Mouse (Mus musculus) testis, adult 2 months (tissue): Measurements from ENCODE around the gene Ly6g6d. TPM values are rescaled to one million over a fixed set of nuclear protein-coding genes. Genes with fewer than 3 reads are reported as not detected.

Source experiments
- H3K27ac ChIP-seq: fragments of 200-500 bp; 2 replicates; pipeline ENCODE4 v1.5.1; 2012; ENCODE audit warnings: low read depth, low read length; ENCODE audit not compliant: control insufficient read depth, insufficient read depth
- H3K27me3 ChIP-seq: fragments of 200-500 bp; 2 replicates; pipeline ENCODE4 v1.6.1; 2012; ENCODE audit warnings: mild to moderate bottlenecking, low read length, moderate library complexity; ENCODE audit not compliant: control insufficient read depth, insufficient read depth
- H3K36me3 ChIP-seq: fragments of 200-500 bp; 2 replicates; pipeline ENCODE4 v1.6.1; 2012; ENCODE audit warnings: mild to moderate bottlenecking, low read length; ENCODE audit not compliant: control insufficient read depth, insufficient read depth
- H3K4me1 ChIP-seq: fragments of 200-500 bp; 2 replicates; pipeline ENCODE4 v1.6.1; 2012; ENCODE audit warnings: low read length; ENCODE audit not compliant: control insufficient read depth, insufficient read depth
- H3K4me3 ChIP-seq: fragments of 200-500 bp; 2 replicates; pipeline ENCODE4 v1.5.1; 2012; ENCODE audit warnings: low read depth, mild to moderate bottlenecking, low read length, moderate library complexity, mixed read lengths; ENCODE audit not compliant: control insufficient read depth
- CTCF ChIP-seq: fragments of 200-500 bp; IDR thresholded peaks from 2 replicates; pipeline ENCODE4 v1.5.1; 2012; ENCODE audit warnings: low read depth, mild to moderate bottlenecking, inconsistent platforms, low read length, moderate library complexity; ENCODE audit not compliant: control insufficient read depth, insufficient read depth, insufficient replicate concordance
- POLR2A ChIP-seq: fragments of 200-500 bp; IDR thresholded peaks from 2 replicates; pipeline ENCODE4 v1.6.1; 2012; ENCODE audit warnings: low read depth, mild to moderate bottlenecking, inconsistent platforms, low read length, moderate library complexity; ENCODE audit not compliant: control insufficient read depth
- polyA plus RNA-seq: library from polyadenylated mRNA; depleted of rRNA; stranded (reverse); fragments of >200 nt; gene quantifications from 2 replicates; pipeline ENCODE4 v1.2.3, GENCODE M21; 2012

Ly6g6d gene
- polyA plus RNA-seq, 1 experiment, result 0.85 TPM

DNA sequence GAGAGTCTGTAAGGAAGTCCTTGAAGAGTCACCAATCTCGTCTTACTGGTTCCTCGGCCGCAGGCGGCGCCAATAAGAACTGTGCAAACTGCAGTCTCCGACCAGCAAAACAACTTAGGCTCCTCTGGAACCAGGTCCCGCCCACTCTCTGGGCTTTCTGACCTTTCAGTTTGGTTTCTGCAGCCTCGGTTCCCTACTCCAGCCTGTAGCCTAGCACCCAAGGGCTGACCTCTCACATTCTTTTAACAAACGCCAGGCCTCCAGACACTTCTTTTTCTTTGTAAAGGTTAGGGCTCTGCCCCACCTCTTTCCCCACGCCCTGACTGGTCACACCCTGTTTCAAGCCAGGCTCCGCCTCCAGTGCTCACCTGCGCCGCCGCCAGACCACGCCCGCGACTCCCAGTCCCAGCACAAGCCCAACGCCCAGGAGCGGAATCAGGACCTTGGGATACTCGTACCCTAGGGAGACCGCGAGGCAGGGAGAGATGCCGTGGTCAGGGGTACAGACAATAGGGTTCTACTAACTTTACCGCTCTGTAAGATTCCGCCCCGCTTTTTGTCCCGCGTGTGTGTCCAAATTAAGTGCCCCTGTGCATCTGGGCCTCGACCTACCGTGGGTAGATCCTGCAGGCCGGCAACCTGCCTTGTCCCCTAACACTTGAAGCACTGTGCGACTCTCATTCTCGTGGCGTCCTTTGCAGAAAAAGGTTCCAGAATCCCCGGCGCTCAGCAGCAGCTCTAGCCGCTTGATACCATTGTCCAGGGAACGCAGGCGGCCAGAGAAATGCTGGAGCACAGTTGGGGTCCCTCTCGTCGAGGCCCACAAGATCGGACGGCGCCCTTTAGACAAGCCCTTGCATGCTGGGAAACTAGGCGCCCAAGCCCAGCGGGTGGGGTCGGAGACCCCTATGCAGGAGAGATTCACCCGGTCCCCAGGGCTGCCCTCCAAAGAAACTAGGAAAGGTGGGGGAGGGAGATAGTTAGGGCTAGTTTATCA is 12.6 kb downstream of the Ly6g6d start, which contains the start of gene Ly6g6c:
TSS of gene Ly6g6c (plus strand) at position 438 of the 997 bp plus-strand sequence.
- TF ChIP-seq POLR2A (no peak), CTCF (no peak)
- H3K27me3 ChIP-seq, result peaks cover 7% of the 10 kb centered on the region; the same call in 1 of the 2 replicates
- peaks cover 23% of the 10 kb centered on the region for H3K4me1 ChIP-seq
- no peaks in the 10 kb centered on the region for H3K36me3 ChIP-seq
- H3K4me3 ChIP-seq, result peak within 1 kb of the TSS; percentile 84
- peak within 1 kb of the TSS; percentile 41; the same call in 1 of the 2 replicates for H3K27ac ChIP-seq

- Histone ChIP-seq H3K27ac (peak overlapping the region; percentile 41; the same call in 1 of the 2 replicates), H3K27me3 (peaks cover 7% of the 10 kb centered on the region; the same call in 1 of the 2 replicates), H3K36me3 (no peaks in the 10 kb centered on the region), H3K4me3 (peak overlapping the region; percentile 63), H3K4me1 (peaks cover 29% of the 10 kb centered on the region)
- TF ChIP-seq CTCF (no peak), POLR2A (no peak)
Observed at GRCm38 (mm10) chr17:35064378-35064877, 13.4 kb downstream of the Ly6g6d start.

DNA sequence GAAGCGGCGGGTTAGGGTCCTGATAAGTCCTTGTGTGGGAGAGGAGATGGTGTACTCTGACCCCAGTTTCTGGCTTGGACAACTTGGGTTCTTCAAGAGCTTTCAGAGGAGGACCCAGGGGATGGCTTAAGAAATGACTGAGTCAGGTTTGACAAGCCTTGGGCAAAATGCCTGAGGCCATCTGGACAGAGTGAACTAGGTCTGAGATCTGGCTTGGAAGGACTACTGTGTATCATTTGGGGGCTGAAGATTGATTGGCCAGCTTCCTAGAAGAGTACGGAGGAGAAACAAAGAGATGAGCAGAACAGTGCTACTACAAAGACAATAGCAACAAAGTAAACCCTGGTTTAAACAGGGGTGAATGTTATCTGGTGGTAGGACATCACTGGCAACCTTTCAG is 14.4 kb downstream of the Ly6g6d start:
- H3K36me3 ChIP-seq, result no peaks in the 10 kb centered on the region
- no peak overlapping the region for H3K27ac ChIP-seq
- peaks cover 7% of the 10 kb centered on the region; the same call in 1 of the 2 replicates for H3K27me3 ChIP-seq
- TF ChIP-seq POLR2A (no peak), CTCF (no peak)
- peaks cover 32% of the 10 kb centered on the region for H3K4me1 ChIP-seq
- H3K4me3 ChIP-seq, result peak overlapping the region; percentile 21

DNA sequence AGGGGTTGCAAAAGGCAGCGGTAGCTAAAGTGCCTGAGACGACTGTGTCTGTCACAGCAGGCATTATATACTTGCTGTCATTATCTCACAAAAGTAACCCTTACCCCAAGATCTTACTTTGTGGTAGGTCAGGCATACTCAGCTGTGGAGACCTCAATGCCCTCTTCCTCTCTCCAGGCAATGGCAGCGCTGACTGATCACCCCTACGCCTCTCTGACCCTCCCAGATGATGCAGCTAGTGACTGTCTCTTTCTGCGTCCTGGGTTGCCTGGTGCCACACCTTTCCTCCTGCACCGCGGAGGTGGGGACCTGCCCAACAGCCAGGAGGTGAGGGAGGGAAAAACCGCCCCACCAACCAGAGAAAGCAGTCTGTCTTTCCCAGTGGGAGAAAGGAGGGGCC is 16.6 kb downstream of the Ly6g6d start:
- Histone ChIP-seq H3K4me3 (no peak overlapping the region), H3K36me3 (no peaks in the 10 kb centered on the region), H3K27me3 (peaks cover 7% of the 10 kb centered on the region; the same call in 1 of the 2 replicates), H3K4me1 (peaks cover 34% of the 10 kb centered on the region), H3K27ac (no peak overlapping the region)
- TF ChIP-seq CTCF (no peak), POLR2A (no peak)

DNA sequence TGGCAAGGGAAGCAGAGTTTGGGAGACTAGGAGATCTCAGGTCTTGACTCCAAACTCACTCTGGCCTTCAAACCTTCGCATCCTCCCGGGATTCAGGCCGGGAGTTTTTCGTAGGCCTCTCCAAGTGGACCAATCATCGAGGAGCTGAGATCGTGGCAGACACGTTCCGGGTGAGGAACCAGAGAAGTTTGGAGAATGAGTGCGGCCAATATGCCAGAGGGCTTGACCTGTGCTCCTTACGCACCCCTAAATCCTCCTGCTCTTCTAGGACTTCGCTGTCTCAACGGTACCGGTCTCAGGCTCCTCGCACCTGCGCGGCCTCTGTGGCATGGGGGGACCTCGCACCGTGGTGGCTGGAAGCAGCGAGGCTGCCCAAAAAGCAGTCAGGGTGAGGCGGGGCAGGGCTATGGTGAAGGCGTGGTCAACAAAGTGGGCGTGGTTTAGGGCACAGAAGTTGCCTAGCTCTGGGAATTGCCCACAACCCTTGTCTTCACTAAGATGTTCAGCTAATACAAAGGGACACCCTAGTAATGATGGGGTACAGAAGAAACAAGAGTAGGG is 17.0 kb downstream of the Ly6g6d start:
- TF ChIP-seq POLR2A (no peak), CTCF (no peak)
- Histone ChIP-seq H3K4me3 (peak overlapping the region; percentile 84; the same call in 1 of the 2 replicates), H3K4me1 (peaks cover 34% of the 10 kb centered on the region), H3K36me3 (no peaks in the 10 kb centered on the region), H3K27me3 (peaks cover 5% of the 10 kb centered on the region; the same call in 1 of the 2 replicates), H3K27ac (no peak overlapping the region)

DNA sequence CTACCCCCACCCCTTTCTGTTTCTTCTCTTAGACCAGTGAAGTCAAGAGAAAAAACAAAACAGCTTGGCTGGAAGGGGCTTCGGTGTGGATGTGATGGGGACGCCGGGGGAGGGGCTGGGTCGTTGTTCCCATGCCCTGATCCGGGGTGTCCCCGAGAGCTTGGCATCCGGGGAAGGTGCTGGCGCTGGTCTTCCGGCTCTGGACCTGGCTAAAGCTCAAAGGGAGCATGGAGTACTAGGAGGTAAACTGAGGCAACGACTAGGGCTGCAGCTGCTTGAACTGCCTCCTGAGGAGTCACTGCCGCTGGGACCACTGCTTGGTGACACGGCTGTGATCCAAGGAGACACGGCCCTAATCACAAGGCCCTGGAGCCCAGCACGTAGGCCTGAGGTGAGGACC is 17.8 kb downstream of the Ly6g6d start:
- Histone ChIP-seq H3K27me3 (0 out of 2 replicates have a peak, but pooled peaks cover 2% of the 10 kb centered on the region), H3K4me1 (peaks cover 28% of the 10 kb centered on the region), H3K4me3 (peak overlapping the region; percentile 84), H3K36me3 (no peaks in the 10 kb centered on the region), H3K27ac (no peak overlapping the region)
- no peak for TF ChIP-seq POLR2A
